Mouse (Mus musculus): ENCODE measurements around the gene Hunk.

- TF ChIP-seq CTCF (IDR thresholded peaks at IDR 0.05; ENCODE audit: control insufficient read depth, insufficient read depth, insufficient read length), result no peak
- TF ChIP-seq MYOD1 (IDR thresholded peaks at IDR 0.05; ENCODE audit: control insufficient read depth, insufficient read length, low read depth), result no peak
- no peak for TF ChIP-seq CEBPB (IDR thresholded peaks at IDR 0.05; ENCODE audit: low read depth)
These were observed 19.4 kb downstream of the Hunk start for GRCm38 (mm10) chr16:90405195-90405594.
